In the genomic region with DNA sequence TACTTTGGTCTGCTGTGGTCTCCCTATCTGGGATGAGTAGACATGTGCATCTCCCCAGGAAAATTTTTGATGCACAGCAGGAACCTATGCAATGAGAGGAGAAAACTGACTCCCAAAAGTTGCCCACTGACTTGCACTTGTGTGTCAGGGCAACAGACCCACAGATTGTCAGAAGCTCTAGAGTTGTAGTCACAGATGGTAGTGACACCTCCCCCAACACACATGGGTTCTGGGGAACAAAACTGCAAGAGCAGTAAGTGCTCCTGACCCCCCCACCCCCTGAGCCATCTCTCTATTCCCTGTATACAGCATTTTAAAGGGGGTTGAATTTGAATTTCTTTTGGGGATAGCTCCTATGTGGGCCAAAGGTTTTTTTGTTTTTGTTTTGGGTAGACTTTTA, we compare ENCODE assay signal across 23 mouse cellular contexts. TPM values are rescaled to one million over a fixed set of nuclear protein-coding genes. Genes with fewer than 3 reads are reported as not detected.
"Had no signal": no experiment of that assay in that cellular context is flagged by ENCODE, and none has a peak within 500 bp of the region (broad histone marks: within the 10 kb centered on the region; RNA-seq: fewer than 3 reads in every experiment).

No protein-coding gene starts in this region.

- H3K27ac ChIP-seq: neural tube, embryonic 13.5 days; neural tube, embryonic 15.5 days; stomach, embryonic 15.5 days; stomach, postnatal 0 days had no signal

- H3K9ac ChIP-seq: neural tube, embryonic 13.5 days; neural tube, embryonic 15.5 days; stomach, embryonic 15.5 days had no signal

- H3K4me3 ChIP-seq: neural tube, embryonic 13.5 days; neural tube, embryonic 15.5 days; stomach, embryonic 15.5 days had no signal

- DNase-seq: retina, postnatal 1 day; right cerebral cortex, adult 18-20 months; right cerebral cortex, postnatal 14 days; right cerebral cortex, postnatal 25 days; right cerebral cortex, postnatal 4 days; spleen, adult 18-20 months; thymus, adult 18-20 months; thymus, adult 2 months; thymus, postnatal 14 days; thymus, postnatal 25 days; thymus, postnatal 36 days; thymus, postnatal 4 days had no signal

- H3K9me3 ChIP-seq: neural tube, embryonic 13.5 days; neural tube, embryonic 15.5 days; stomach, embryonic 15.5 days had no signal

- H3K4me2 ChIP-seq: neural tube, embryonic 13.5 days; neural tube, embryonic 15.5 days; stomach, embryonic 15.5 days had no signal

- H3K27me3 ChIP-seq: neural tube, embryonic 13.5 days; neural tube, embryonic 15.5 days; stomach, embryonic 15.5 days had no signal

- H3K4me1 ChIP-seq: neural tube, embryonic 13.5 days; neural tube, embryonic 15.5 days; stomach, embryonic 15.5 days had no signal

- H3K36me3 ChIP-seq: neural tube, embryonic 13.5 days; neural tube, embryonic 15.5 days; stomach, embryonic 15.5 days had no signal

RNA-seq across cellular contexts. Expression of a gene that starts 16.2 kb away (rescaled TPM):
- total RNA-seq: neutrophil, adult 5-6 weeks had no signal

RNA-seq across cellular contexts. Expression of a gene that starts 21.5 kb away (rescaled TPM):
- total RNA-seq: neutrophil, adult 5-6 weeks had no signal
- polyA plus RNA-seq: neural tube, embryonic 13.5 days; neural tube, embryonic 14.5 days; neural tube, embryonic 15.5 days; small intestine, adult 2 months; spleen, adult 2 months; stomach, embryonic 14.5 days; stomach, embryonic 15.5 days; stomach, embryonic 16.5 days; urinary bladder, adult 2 months had no signal
